Mouse (Mus musculus) mature B cell (primary cell): Measurements from ENCODE around the gene Mgll.

Experiments used
- in situ Hi-C: fragments of 300-500 bp; cut with MboI; formaldehyde crosslinking; loops from 2 replicates; pipeline ENCODE4 v1.14.3; 2019

The Mgll gene

GRCm38 (mm10) chr6:88717143-88718032 is 6.8 kb upstream of the Mgll start:
- in situ Hi-C loops = no loop called here

GRCm38 (mm10) chr6:88718033-88718725 is 6.0 kb upstream of the Mgll start:
- in situ Hi-C loops = no loop called here

GRCm38 (mm10) chr6:88721059-88721458 is 3.2 kb upstream of the Mgll start:
- in situ Hi-C loops = no loop called here

- in situ Hi-C loops = no loop called here
These were observed 1.3 kb upstream of the Mgll start for GRCm38 (mm10) chr6:88722906-88723305.

- in situ Hi-C loops = no loop called here
These were observed 353 bp upstream of the Mgll start for GRCm38 (mm10) chr6:88723806-88724312.

GRCm38 (mm10) chr6:88725590-88725989 is 1.4 kb downstream of the Mgll start:
- in situ Hi-C loops = no loop called here

GRCm38 (mm10) chr6:88726252-88727211 is 2.3 kb downstream of the Mgll start:
- in situ Hi-C loops = no loop called here

- in situ Hi-C loops = no loop called here
These were observed 3.3 kb downstream of the Mgll start for GRCm38 (mm10) chr6:88727490-88727889.

- in situ Hi-C loops = no loop called here
These were observed 3.8 kb downstream of the Mgll start for GRCm38 (mm10) chr6:88728054-88728453.

GRCm38 (mm10) chr6:88728515-88728914 is 4.3 kb downstream of the Mgll start:
- in situ Hi-C loops = no loop called here

- in situ Hi-C loops = no loop called here
These were observed 7.1 kb downstream of the Mgll start for GRCm38 (mm10) chr6:88731211-88731751.

- in situ Hi-C loops = no loop called here
These were observed 7.8 kb downstream of the Mgll start for GRCm38 (mm10) chr6:88731991-88732390.

GRCm38 (mm10) chr6:88732643-88733613 is 8.7 kb downstream of the Mgll start:
- in situ Hi-C loops = no loop called here

GRCm38 (mm10) chr6:88736337-88736736 is 12.1 kb downstream of the Mgll start:
- in situ Hi-C loops = no loop called here

- in situ Hi-C loops = no loop called here
These were observed 12.7 kb downstream of the Mgll start for GRCm38 (mm10) chr6:88736741-88737508.

- in situ Hi-C loops = no loop called here
These were observed 13.3 kb downstream of the Mgll start for GRCm38 (mm10) chr6:88737509-88737888.

- in situ Hi-C loops = no loop called here
These were observed 16.8 kb downstream of the Mgll start for GRCm38 (mm10) chr6:88741041-88741440.

GRCm38 (mm10) chr6:88741791-88742190 is 17.6 kb downstream of the Mgll start:
- in situ Hi-C loops = no loop called here

- in situ Hi-C loops = no loop called here
These were observed 18.2 kb downstream of the Mgll start for GRCm38 (mm10) chr6:88742286-88743011.
